Mouse (Mus musculus) heart, postnatal 0 days (tissue): ENCODE data around the gene Add2.

Experiments
- CTCF ChIP-seq: IDR thresholded peaks from 2 replicates; pipeline ENCODE4 v1.5.1; 2016; ENCODE audit warnings: antibody characterized with exemption, control low read depth, low read depth
- EP300 ChIP-seq: IDR thresholded peaks from 2 replicates; pipeline ENCODE4 v1.6.1; 2016; ENCODE audit warnings: antibody characterized with exemption, low read depth

DNA sequence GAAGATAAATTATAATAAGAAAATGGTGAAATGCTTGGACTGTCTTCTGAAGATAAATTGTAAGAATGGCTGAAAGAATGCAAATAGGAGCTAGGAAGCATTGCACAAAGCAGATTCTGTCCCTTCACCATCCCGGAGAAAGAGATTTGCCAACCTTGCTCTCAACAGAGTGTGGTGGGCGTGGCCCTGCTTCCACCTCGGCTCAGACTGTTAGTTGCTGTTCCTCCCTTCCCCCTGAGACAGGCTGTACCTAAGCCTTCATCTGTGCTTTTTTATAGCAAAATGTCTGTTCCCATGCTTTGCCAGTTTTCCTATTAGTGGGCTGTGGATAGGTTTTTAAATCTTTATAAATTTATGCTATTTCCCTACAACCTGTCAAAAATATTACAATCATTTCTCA lies 59.3 kb downstream of the Add2 start:
- TF ChIP-seq CTCF (no peak), EP300 (no peak)
